Mouse (Mus musculus) embryo, embryonic 10.5 days (tissue): ENCODE measurements around the gene Sgce.
"Not testable (repeated sequence)": the region's sequence is repeated elsewhere in the genome, so short reads cannot be mapped to it uniquely, and the experiment has no call there.

Experiments used
- DNase-seq: peaks from one replicate; pipeline ENCODE4 v3.0.0-alpha.2; 2015; ENCODE audit warnings: low spot score

Sgce gene

GRCm38 (mm10) chr6:4722739-4723138 is 24.3 kb downstream of the Sgce start:
- DNase-seq = no peak

- no peak for DNase-seq
These were observed 24.9 kb downstream of the Sgce start for GRCm38 (mm10) chr6:4722142-4722541.

GRCm38 (mm10) chr6:4717344-4717743 is 29.7 kb downstream of the Sgce start:
- no peak for DNase-seq

GRCm38 (mm10) chr6:4716171-4716570 is 30.8 kb downstream of the Sgce start:
- no peak for DNase-seq

- no peak for DNase-seq
These were observed 38.0 kb downstream of the Sgce start for GRCm38 (mm10) chr6:4708971-4709370.

- DNase-seq = no peak
These were observed 40.6 kb downstream of the Sgce start for GRCm38 (mm10) chr6:4706415-4706814.

GRCm38 (mm10) chr6:4703908-4704307 is 43.1 kb downstream of the Sgce start:
- DNase-seq = no peak

GRCm38 (mm10) chr6:4701641-4702040 is 45.4 kb downstream of the Sgce start:
- no peak for DNase-seq

GRCm38 (mm10) chr6:4695778-4696177 is 51.2 kb downstream of the Sgce start:
- no peak for DNase-seq

GRCm38 (mm10) chr6:4694672-4695231 is 52.3 kb downstream of the Sgce start:
- no peak for DNase-seq

GRCm38 (mm10) chr6:4693544-4693943 is 53.5 kb downstream of the Sgce start:
- DNase-seq = peak; percentile 36

- DNase-seq = no peak
These were observed 56.6 kb downstream of the Sgce start for GRCm38 (mm10) chr6:4690438-4690837.

- no peak for DNase-seq
These were observed 62.2 kb downstream of the Sgce start for GRCm38 (mm10) chr6:4684706-4685340.

GRCm38 (mm10) chr6:4680576-4680975 is 66.4 kb downstream of the Sgce start:
- DNase-seq = no peak

GRCm38 (mm10) chr6:4679981-4680380 is 67.0 kb downstream of the Sgce start:
- DNase-seq = no peak

GRCm38 (mm10) chr6:4677356-4677761 is 69.6 kb downstream of the Sgce start:
- DNase-seq = peak; percentile 49

- no peak for DNase-seq
These were observed 81.9 kb downstream of the Sgce start for GRCm38 (mm10) chr6:4665154-4665553.

GRCm38 (mm10) chr6:4664313-4664712 is 82.7 kb downstream of the Sgce start:
- DNase-seq = no peak

GRCm38 (mm10) chr6:4663516-4663915 is 83.5 kb downstream of the Sgce start:
- no peak for DNase-seq

GRCm38 (mm10) chr6:4658861-4659260 is 88.1 kb downstream of the Sgce start:
- DNase-seq = no peak

GRCm38 (mm10) chr6:4655924-4656323 is 91.1 kb downstream of the Sgce start:
- DNase-seq = no peak

GRCm38 (mm10) chr6:4655466-4655865 is 91.5 kb downstream of the Sgce start:
- DNase-seq = no peak

GRCm38 (mm10) chr6:4653741-4654140 is 93.3 kb downstream of the Sgce start:
- not testable (repeated sequence) for DNase-seq

- DNase-seq = peak; percentile 26
These were observed 94.3 kb downstream of the Sgce start for GRCm38 (mm10) chr6:4652596-4653134.
